Mouse (Mus musculus) CH12F3 (cell line): ENCODE data around the gene Flnb.

Source experiments
- in situ Hi-C: fragments of 300-500 bp; cut with MboI; formaldehyde crosslinking; loops from 2 replicates; pipeline ENCODE4 v1.14.3; 2020; ENCODE audit warnings: low sequenced_read_pairs

Gene Flnb

GRCm38 (mm10) chr14:7860525-7861154 is 42.9 kb downstream of the Flnb start:
- in situ Hi-C loops: no loop called here

- in situ Hi-C loops: no loop called here
Measured at GRCm38 (mm10) chr14:7861275-7861674, 43.5 kb downstream of the Flnb start.

- in situ Hi-C loops: no loop called here
Measured at GRCm38 (mm10) chr14:7862226-7862625, 44.5 kb downstream of the Flnb start.

GRCm38 (mm10) chr14:7863199-7863598 is 45.4 kb downstream of the Flnb start:
- in situ Hi-C loops: no loop called here

- in situ Hi-C loops: no loop called here
Measured at GRCm38 (mm10) chr14:7863871-7864505, 46.2 kb downstream of the Flnb start.

GRCm38 (mm10) chr14:7864506-7864899 is 46.7 kb downstream of the Flnb start:
- in situ Hi-C loops: no loop called here

- in situ Hi-C loops: no loop called here
Measured at GRCm38 (mm10) chr14:7867224-7867623, 49.5 kb downstream of the Flnb start.

DNA sequence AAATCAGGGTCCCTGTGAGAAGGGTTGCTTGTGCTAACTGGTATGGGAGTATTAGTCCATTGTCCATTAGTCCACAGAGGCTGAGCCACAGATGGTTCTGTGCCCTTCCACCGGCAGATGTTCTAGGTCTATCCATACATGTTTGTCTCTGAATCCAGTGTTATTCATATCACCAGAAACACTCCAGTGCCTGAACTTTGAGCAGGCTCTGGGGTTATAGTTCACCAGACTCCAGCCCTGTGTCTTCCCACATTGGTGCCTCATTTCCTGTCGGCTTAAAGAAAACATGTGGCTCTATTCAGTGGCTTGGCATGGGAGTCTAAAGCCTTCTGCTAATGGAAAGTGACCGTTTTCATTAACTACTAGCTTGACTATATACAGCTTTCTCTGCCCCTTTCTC is 50.1 kb downstream of the Flnb start:
- in situ Hi-C loops: no loop called here

- in situ Hi-C loops: no loop called here
Measured at GRCm38 (mm10) chr14:7869796-7870195, 52.0 kb downstream of the Flnb start.

DNA sequence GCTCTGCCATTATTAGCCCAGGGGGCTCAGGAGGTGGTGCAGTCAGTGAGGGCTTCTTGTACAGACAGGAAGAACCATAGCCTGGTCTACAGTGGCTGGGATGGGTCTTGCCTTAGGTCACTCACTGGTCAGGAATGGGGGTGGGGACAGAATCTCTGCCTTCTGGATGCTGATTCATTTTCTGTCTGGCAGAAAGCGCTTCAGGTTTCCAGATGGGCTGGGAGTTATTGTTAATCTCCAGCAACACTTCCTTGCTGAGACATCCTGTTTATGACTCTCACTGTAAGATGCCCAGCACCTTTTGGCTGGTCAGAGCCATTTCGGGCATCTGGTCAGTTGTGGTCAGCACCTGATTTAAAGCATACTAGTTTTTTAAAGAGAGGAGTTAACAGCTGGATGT is 55.8 kb downstream of the Flnb start:
- in situ Hi-C loops: no loop called here

- in situ Hi-C loops: no loop called here
Measured at GRCm38 (mm10) chr14:7874495-7874894, 56.7 kb downstream of the Flnb start.

- in situ Hi-C loops: no loop called here
Measured at GRCm38 (mm10) chr14:7877957-7878356, 60.2 kb downstream of the Flnb start.

DNA sequence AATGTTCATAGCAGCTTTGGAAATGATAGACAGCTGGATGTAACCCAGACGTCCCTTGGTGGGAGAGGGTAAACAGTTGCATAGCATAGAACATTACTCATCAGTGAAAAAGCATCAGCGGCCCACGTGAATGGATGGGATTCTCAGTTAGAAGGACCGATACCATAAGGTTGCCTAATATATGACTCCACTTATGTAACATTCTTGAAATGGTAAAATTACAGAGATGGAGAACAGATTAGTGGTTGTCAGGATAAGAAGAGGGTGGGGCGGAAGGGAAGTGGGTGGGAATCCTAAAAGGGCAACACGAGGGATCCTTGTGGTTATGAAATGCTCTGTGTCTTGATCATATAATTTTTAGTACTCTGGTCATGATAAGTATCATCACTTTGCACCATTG is 62.6 kb downstream of the Flnb start:
- in situ Hi-C loops: no loop called here

GRCm38 (mm10) chr14:7881533-7881932 is 63.8 kb downstream of the Flnb start:
- in situ Hi-C loops: no loop called here

- in situ Hi-C loops: no loop called here
Measured at GRCm38 (mm10) chr14:7882050-7882449, 64.3 kb downstream of the Flnb start.

- in situ Hi-C loops: no loop called here
Measured at GRCm38 (mm10) chr14:7884158-7884557, 66.4 kb downstream of the Flnb start.

DNA sequence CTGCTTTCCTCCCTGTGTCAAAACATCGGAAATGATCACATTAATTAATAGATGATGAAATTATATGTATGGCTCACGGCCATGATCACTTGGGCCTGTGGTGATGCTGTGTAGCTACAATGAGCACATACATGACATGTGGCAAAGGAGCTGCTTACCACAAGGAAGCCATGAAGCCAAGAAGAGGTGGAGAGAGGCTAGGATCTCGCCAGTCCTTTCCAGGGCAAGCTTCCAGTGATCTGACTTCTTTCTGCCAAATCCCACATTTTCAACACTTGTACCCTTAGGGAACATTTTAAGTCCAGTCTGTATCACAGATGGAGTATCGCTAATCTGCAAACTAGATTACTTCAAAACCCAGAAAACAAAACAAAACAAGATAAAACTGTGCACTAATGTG is 67.1 kb downstream of the Flnb start:
- in situ Hi-C loops: no loop called here

DNA sequence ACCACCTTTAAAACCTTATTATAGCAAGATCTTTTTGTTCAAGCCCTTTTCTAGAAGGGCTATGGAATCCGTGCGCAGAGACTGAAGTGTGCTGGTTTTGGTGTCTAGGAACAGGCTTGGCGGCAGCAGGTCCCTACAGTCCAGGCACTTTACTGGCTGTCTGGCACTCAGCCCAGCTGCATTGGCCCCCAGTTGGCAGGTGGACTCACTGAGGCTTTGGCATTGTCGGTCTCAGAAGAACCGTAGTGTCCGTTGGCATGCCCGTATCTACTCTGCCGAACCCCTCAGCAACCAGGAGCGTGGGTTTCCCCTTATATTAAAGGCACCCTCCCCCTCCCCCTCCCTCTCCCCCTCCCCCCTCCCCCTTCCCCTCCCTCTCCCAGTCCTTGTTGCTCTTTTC is 67.8 kb downstream of the Flnb start:
- in situ Hi-C loops: no loop called here

DNA sequence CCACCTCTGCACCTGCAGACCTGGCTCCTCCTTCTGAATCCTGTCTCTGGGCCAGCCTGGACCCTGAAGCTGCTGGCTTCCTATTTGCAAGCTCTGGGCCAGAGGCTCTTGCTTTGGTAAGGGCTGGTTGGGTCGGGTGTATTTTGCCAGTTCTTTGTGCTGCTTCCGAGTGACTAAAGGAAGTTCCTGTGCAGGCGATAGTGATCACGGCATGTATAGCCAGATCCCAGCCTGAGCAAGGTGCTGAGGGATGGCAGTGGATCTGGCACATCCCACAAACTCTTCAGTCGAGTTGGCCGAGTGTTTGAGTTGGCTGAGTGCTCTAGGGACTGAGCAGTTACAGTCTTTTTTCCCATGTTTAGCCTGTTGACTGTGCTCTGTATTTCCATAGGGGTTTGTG is 68.3 kb downstream of the Flnb start:
- in situ Hi-C loops: no loop called here

DNA sequence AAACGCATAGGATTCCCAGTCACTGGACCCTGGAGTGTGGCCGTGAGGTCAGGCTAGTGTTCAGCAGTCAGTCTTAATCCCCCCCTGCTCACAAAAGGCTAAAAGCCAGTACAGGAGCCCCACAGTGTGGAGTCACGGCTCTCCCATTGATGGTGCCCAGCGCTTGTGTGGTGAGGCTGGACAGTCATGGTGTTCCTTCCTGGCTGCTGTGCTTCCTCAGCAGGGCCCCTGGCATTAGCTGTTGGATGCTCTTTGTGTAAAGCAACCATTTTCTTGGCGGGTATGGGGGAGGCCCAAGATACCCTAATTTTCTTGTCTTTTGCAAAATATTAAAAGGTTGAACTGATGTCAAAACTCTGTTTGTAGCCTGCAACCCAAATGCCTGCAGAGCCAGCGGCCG is 69.4 kb downstream of the Flnb start:
- in situ Hi-C loops: no loop called here

- in situ Hi-C loops: no loop called here
Measured at GRCm38 (mm10) chr14:7888294-7888693, 70.5 kb downstream of the Flnb start.

- in situ Hi-C loops: no loop called here
Measured at GRCm38 (mm10) chr14:7888811-7889651, 71.3 kb downstream of the Flnb start.
